Mouse (Mus musculus): Measurements from ENCODE around the gene Gm20431. TPM values are rescaled to one million over a fixed set of nuclear protein-coding genes. Genes with fewer than 3 reads are reported as not detected.
"Not testable (repeated sequence)": the region's sequence is repeated elsewhere in the genome, so short reads cannot be mapped to it uniquely, and the experiment has no call there.

The Gm20431 gene
- polyA plus RNA-seq, 1 experiment from 2014 or later, result 8.2 TPM

DNA sequence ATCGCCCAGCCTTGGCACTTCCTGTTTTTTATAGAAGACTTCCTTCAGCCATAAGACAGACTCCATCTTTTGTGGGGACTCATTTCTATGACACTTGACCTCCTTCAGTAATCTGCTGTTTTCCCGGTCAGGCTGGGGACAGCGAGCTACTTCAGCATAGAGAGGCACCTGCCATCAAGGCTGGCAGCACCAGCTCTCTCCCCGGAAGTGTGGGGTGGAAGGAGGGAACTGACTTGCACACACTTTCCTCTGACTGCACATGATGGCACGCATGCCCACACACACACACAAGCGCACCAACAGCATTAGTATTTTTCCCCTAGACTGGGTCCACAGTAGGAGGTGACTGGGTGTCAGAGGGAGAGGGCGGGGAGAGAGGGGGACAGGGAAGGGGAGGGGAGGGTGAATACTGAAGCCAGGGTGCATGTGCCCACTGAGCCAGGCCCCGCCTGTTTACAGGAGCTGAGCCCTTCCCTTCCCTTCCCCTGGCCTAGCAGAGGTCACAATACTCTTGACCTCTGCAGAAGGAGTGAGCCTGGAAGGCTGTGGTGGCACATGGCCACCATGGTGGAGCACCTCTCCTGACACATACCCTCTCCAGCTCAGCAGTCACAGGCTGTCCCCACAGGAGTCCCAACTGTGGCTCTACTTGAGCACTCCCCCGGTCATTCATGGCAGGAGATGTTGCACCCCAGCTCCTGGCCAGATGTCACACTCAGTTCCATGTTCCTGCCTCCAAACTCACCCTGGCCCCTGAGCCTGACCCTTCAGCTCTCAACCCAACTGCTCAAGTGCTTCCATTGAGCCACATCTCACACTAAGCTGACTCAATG lies 39.8 kb downstream of the Gm20431 start:
- peaks cover 14% of the 10 kb centered on the region for H3K36me3 ChIP-seq (ENCODE audit: poor library complexity, severe bottlenecking)
- H3K4me1 ChIP-seq, result peaks cover 10% of the 10 kb centered on the region; the same call in 1 of the 2 replicates
- no peak overlapping the region for H3K4me3 ChIP-seq
- no peaks in the 10 kb centered on the region for H3K9me3 ChIP-seq (replicated peaks)
- WGBS, result 85% methylated on average over 9 of the region's 9 CpGs
- no peak for ATAC-seq
- no peak overlapping the region for H3K4me2 ChIP-seq
- no peak overlapping the region for H3K27ac ChIP-seq
- no peak overlapping the region for H3K9ac ChIP-seq
- H3K27me3 ChIP-seq, result no peaks in the 10 kb centered on the region

DNA sequence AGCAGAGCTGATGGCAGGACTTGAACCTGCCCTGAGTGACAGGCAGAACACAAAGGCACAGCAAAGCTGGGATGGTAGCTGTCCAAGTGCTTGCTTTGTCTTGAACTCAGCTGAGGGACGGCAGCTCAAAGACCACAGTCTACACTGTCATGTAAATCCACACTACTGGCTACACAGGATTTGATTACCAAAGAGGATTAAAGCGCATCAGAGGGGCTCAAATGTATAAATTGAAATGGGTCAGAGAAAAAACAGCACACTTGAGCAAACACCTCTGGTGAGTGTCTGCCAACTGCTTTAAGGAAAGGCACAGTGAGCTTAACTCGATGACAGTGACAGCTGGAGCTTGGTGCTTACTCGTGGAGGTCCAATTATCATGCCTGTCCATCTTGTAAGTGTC lies 43.8 kb downstream of the Gm20431 start:
- Histone ChIP-seq H3K4me2 (no peak overlapping the region), H3K27me3 (no peaks in the 10 kb centered on the region), H3K27ac (no peak overlapping the region), H3K36me3 (ENCODE audit: poor library complexity, severe bottlenecking) (peaks cover 54% of the 10 kb centered on the region), H3K4me3 (no peak overlapping the region), H3K4me1 (peaks cover 6% of the 10 kb centered on the region; the same call in 1 of the 2 replicates), H3K9me3 (replicated peaks) (0 out of 2 replicates have a peak, but pooled peaks cover 6% of the 10 kb centered on the region), H3K9ac (no peak overlapping the region)
- ATAC-seq, result no peak
- WGBS, result 68% methylated on average over 4 of the region's 4 CpGs

DNA sequence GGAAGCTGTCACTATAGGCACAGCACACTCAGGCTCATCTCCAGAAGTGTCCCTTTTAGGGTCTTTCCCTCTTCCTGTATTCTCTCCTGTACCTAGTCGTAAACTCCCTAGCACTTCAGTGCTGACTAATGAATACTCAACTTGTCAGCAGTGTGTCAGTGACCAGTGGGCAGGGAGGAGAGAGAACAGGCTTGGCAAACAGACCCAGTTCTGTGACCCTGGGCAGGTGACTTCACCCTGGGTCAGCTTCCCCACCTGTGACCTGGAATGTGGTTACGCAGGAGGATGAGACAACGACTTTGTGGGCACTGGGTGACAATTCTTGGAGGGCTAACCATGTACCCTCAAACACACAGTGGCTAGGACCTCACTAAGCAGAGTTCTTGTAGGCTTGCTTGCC lies 44.3 kb downstream of the Gm20431 start:
- H3K9ac ChIP-seq, result no peak overlapping the region
- H3K27ac ChIP-seq, result no peak overlapping the region
- no peaks in the 10 kb centered on the region for H3K27me3 ChIP-seq
- no peak for ATAC-seq
- peaks cover 59% of the 10 kb centered on the region for H3K36me3 ChIP-seq (ENCODE audit: poor library complexity, severe bottlenecking)
- no peak overlapping the region for H3K4me3 ChIP-seq
- no peak overlapping the region for H3K4me2 ChIP-seq
- 0 out of 2 replicates have a peak, but pooled peaks cover 6% of the 10 kb centered on the region for H3K9me3 ChIP-seq (replicated peaks)
- H3K4me1 ChIP-seq, result peaks cover 5% of the 10 kb centered on the region; the same call in 1 of the 2 replicates
- 98% methylated on average over 3 of the region's 3 CpGs for WGBS

DNA sequence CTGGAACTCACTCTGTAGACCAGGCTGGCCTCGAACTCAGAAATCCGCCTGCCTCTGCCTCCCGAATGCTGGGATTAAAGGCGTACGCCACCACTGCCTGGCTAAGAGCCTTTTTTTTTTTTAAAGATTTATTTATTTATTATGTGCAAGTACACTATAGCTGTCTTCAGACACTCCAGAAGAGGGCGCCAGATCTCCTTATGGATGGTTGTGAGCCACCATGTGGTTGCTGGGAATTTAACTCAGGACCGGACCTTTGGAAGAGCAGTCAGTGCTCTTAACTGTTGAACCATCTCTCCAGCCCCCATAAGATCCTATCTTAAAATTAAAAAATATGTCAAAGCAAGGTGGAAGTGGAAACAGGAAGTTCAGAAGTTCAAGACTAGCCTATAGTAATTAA lies 48.0 kb downstream of the Gm20431 start:
- H3K27ac ChIP-seq; ATAC-seq; H3K4me1 ChIP-seq; H3K27me3 ChIP-seq; H3K9ac ChIP-seq; H3K4me3 ChIP-seq; H3K9me3 ChIP-seq (replicated peaks); H3K4me2 ChIP-seq: not testable (repeated sequence)
- WGBS, result 97% methylated on average over 7 of the region's 7 CpGs
- peaks cover 79% of the 10 kb centered on the region for H3K36me3 ChIP-seq (ENCODE audit: poor library complexity, severe bottlenecking)

DNA sequence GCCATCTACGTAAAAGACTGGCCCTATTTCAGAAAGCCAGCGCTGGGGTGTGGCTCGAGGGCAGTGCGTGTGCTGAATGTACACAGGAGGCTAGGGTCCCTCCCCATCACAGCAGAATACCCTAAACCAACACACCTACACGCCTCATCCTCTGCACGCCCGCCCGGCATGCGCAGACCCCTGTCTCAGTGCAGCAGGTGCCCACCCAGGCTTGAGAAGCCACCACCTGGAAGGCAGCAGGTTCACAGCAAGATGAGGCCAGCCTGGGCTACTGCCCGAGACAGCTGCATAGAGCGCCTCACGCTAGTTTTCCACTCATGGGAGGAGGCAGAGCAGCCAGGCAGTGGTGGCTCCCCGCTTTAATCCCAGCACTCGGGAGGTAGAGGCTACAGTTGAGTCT lies 49.2 kb downstream of the Gm20431 start:
- no peaks in the 10 kb centered on the region for H3K4me1 ChIP-seq
- no peaks in the 10 kb centered on the region for H3K27me3 ChIP-seq
- no peak overlapping the region for H3K27ac ChIP-seq
- H3K9ac ChIP-seq, result no peak overlapping the region
- peaks cover 79% of the 10 kb centered on the region for H3K36me3 ChIP-seq (ENCODE audit: poor library complexity, severe bottlenecking)
- H3K9me3 ChIP-seq (replicated peaks), result 0 out of 2 replicates have a peak, but pooled peaks cover 6% of the 10 kb centered on the region
- no peak overlapping the region for H3K4me2 ChIP-seq
- 93% methylated on average over 14 of the region's 14 CpGs for WGBS
- no peak overlapping the region for H3K4me3 ChIP-seq
- ATAC-seq, result no peak

DNA sequence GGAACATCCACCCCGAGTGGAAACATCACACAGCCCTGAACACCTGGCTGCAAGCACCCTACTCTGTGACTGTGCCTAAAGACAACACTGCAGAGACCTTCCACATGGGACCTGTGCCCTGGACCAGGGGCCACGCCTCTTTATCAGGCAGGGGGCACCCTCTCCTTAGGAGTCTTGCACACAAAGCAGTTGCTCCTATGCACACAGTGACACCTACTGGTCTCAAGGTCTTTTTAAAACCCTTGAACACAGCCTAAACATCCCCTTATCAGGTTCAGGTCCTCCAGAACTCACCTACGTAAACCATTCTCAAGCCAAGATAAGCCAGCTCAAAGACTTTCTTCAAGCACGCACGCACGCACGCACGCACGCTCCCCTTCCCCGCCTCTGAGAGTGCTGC lies 50.0 kb downstream of the Gm20431 start:
- no peak overlapping the region for H3K4me2 ChIP-seq
- no peak overlapping the region for H3K4me3 ChIP-seq
- no peaks in the 10 kb centered on the region for H3K4me1 ChIP-seq
- 95% methylated on average over 10 of the region's 10 CpGs for WGBS
- peaks cover 79% of the 10 kb centered on the region for H3K36me3 ChIP-seq (ENCODE audit: poor library complexity, severe bottlenecking)
- H3K27ac ChIP-seq, result no peak overlapping the region
- no peak for ATAC-seq
- H3K9me3 ChIP-seq (replicated peaks), result 0 out of 2 replicates have a peak, but pooled peaks cover 6% of the 10 kb centered on the region
- H3K27me3 ChIP-seq, result no peaks in the 10 kb centered on the region
- H3K9ac ChIP-seq, result no peak overlapping the region

DNA sequence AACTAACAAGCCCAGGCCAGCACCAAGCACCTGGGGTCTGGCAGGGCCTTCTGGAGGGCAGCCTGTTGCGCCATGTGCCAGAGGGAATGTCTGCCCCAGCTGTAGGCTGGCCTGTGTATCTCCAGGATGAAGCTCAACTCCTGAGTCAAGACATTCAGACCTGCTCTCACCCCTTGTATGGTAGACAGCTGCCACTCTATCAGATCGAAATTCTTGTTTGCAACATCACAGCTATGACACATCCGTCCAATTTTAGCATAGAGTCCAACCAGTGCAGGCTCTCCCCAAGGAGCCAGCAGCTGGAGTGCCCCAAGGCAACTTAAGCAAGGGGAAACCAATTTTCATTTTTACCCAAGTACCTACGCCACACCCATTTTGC lies 54.6 kb downstream of the Gm20431 start:
- Histone ChIP-seq H3K9ac (no peak overlapping the region), H3K4me2 (no peak overlapping the region), H3K4me3 (no peak overlapping the region), H3K27ac (no peak overlapping the region), H3K4me1 (no peaks in the 10 kb centered on the region), H3K27me3 (0 out of 2 replicates have a peak, but pooled peaks cover 6% of the 10 kb centered on the region), H3K9me3 (replicated peaks) (no peaks in the 10 kb centered on the region), H3K36me3 (ENCODE audit: poor library complexity, severe bottlenecking) (peaks cover 36% of the 10 kb centered on the region)
- WGBS, result 89% methylated on average over 4 of the region's 4 CpGs
- ATAC-seq, result no peak

DNA sequence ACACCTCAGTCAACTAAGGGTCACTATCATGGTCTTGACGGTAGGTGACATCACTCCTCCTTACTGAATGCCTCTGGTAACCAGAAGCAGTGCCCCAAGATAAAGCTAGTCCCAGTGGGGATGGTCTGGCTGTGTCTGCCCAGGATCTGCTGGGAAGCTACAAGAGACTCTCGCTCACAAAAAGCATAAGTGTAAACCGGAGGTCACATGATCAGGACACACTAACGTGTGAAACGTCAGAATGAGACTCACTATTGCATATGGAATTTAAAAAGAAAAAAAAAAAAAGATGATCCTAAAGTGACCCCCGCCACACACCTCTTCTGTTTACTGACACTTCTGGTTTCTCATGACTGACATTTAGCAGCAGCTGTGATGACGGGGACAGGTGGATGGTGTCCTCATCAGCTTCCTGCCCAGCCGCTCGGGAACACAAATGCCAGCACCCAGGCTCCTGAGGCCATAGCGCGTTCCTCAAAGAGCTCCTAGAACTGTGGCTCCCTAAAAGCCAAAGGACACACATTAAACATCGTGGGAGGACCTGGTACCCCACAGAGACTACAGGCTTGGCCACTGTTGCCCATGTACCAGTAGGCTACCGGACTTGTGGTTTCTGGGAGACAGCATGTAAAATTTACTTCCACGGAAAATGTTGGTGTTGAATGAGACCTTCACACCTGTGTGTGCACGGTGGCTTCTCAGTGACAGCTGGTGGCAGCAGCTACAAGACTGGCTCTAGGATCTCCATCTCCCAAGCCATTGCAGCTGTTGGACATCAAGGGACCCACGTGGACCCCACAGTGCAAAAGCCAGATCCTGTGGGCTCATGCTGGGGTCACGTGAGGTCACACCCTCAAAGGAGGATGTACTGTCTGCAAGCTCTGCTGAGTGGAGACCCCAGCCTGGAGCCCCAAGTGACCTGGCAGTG lies 55.2 kb downstream of the Gm20431 start:
- WGBS, result 80% methylated on average over 17 of the region's 17 CpGs
- Histone ChIP-seq H3K9ac (no peak overlapping the region), H3K9me3 (replicated peaks) (no peaks in the 10 kb centered on the region), H3K27me3 (0 out of 2 replicates have a peak, but pooled peaks cover 6% of the 10 kb centered on the region), H3K4me2 (no peak overlapping the region), H3K27ac (no peak overlapping the region; the same call in 1 of the 2 replicates), H3K4me1 (no peaks in the 10 kb centered on the region), H3K4me3 (no peak overlapping the region), H3K36me3 (ENCODE audit: poor library complexity, severe bottlenecking) (peaks cover 34% of the 10 kb centered on the region)
- no peak for ATAC-seq

DNA sequence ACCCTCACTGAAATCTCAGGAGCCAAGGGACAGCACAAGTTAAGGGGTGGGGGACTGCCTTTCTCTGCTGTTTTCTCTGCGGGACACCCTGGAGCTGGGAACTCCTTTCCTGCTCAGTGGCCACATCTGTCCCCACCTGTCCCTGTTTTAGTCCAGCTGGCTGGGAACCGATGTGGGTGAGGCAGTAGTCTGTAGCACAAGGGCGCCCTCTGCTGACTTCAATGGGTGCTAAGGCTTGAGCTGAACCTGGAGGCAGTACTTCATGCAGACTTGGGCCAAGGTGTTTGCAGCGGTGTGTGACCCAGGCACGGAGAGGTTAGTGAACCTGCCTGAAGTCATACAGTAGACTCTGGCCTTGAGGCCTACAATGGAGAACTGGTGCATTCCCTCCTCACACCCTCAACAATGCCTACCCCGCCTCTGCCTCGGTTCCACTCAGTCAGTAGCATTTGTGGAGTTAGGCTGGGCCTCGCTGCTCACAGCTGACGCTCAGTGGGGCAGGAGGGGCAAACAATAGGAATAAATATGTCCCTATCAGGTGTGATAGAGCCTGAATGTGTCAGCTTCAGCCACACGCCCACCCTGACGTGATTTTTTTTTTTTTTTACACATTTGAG lies 56.0 kb downstream of the Gm20431 start:
- H3K4me1 ChIP-seq, result no peaks in the 10 kb centered on the region
- H3K27ac ChIP-seq, result no peak overlapping the region
- peak; percentile 76 for ATAC-seq
- no peak overlapping the region for H3K4me3 ChIP-seq
- H3K9me3 ChIP-seq (replicated peaks), result no peaks in the 10 kb centered on the region
- H3K27me3 ChIP-seq, result 0 out of 2 replicates have a peak, but pooled peaks cover 6% of the 10 kb centered on the region
- peaks cover 30% of the 10 kb centered on the region for H3K36me3 ChIP-seq (ENCODE audit: poor library complexity, severe bottlenecking)
- WGBS, result 28% methylated on average over 11 of the region's 11 CpGs
- H3K9ac ChIP-seq, result no peak overlapping the region
- H3K4me2 ChIP-seq, result no peak overlapping the region

DNA sequence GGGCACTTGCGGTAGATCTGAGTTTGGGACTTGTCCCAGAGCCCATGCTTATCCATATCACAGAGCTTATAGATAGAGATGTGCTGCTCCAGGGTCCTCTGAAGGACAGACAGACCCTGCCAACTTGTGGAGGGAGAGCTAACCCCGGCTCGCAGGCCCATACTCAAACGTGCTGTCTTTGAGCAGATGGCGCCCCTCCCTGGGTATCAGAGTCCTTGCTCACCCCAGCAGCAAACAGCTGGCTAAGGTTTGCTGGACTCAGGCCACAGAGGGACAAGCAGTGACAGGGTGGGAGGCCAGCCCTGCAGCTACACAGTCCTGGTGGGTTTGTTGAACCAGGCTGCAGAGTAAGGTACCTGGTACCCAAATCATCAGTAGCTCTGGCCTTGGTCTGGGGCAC lies 58.3 kb downstream of the Gm20431 start:
- Histone ChIP-seq H3K9me3 (replicated peaks) (no peaks in the 10 kb centered on the region), H3K27ac (no peak overlapping the region), H3K4me1 (no peaks in the 10 kb centered on the region), H3K4me3 (no peak overlapping the region), H3K36me3 (ENCODE audit: poor library complexity, severe bottlenecking) (peaks cover 17% of the 10 kb centered on the region), H3K4me2 (no peak overlapping the region), H3K9ac (no peak overlapping the region), H3K27me3 (0 out of 2 replicates have a peak, but pooled peaks cover 9% of the 10 kb centered on the region)
- no peak for ATAC-seq
- 47% methylated on average over 5 of the region's 5 CpGs for WGBS

DNA sequence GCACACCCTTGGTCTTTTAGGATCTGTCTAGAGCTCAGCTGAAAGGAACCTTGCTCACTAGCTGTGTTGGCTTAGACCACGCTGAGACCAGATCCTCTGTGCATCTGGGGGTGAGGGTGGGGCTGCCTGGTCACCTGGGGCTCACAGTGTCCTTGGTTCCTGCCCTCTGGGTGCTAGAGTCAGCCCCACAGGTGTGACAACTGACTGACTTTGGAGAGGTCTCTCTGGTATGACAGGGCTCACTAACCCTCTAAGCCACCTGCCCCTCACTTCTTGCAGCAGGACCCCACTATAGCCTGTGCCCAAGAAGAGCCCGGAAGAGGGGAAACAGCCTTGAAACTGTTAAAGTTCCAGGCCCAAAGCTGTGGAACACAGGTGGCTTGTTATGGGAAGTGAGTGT lies 58.9 kb downstream of the Gm20431 start:
- no peak overlapping the region for H3K27ac ChIP-seq
- H3K9ac ChIP-seq, result no peak overlapping the region
- ATAC-seq, result no peak
- H3K36me3 ChIP-seq (ENCODE audit: poor library complexity, severe bottlenecking), result peaks cover 14% of the 10 kb centered on the region
- 80% methylated on average over 2 of the region's 2 CpGs for WGBS
- peaks cover 5% of the 10 kb centered on the region for H3K4me1 ChIP-seq
- no peaks in the 10 kb centered on the region for H3K9me3 ChIP-seq (replicated peaks)
- H3K27me3 ChIP-seq, result 0 out of 2 replicates have a peak, but pooled peaks cover 9% of the 10 kb centered on the region
- no peak overlapping the region for H3K4me2 ChIP-seq
- no peak overlapping the region for H3K4me3 ChIP-seq

Data from forebrain, embryonic 13.5 days (tissue).